Mouse (Mus musculus): ENCODE measurements around the gene 1700012B09Rik. TPM values are rescaled to one million over a fixed set of nuclear protein-coding genes. Genes with fewer than 3 reads are reported as not detected.
A peak's percentile ranks its signal among the peaks of the same experiment; 100 is the strongest.

Gene 1700012B09Rik
- total RNA-seq (2021) = not detected
- long read RNA-seq, experiment 1 = 0 reads
- long read RNA-seq, experiment 2 = 0 reads

DNA sequence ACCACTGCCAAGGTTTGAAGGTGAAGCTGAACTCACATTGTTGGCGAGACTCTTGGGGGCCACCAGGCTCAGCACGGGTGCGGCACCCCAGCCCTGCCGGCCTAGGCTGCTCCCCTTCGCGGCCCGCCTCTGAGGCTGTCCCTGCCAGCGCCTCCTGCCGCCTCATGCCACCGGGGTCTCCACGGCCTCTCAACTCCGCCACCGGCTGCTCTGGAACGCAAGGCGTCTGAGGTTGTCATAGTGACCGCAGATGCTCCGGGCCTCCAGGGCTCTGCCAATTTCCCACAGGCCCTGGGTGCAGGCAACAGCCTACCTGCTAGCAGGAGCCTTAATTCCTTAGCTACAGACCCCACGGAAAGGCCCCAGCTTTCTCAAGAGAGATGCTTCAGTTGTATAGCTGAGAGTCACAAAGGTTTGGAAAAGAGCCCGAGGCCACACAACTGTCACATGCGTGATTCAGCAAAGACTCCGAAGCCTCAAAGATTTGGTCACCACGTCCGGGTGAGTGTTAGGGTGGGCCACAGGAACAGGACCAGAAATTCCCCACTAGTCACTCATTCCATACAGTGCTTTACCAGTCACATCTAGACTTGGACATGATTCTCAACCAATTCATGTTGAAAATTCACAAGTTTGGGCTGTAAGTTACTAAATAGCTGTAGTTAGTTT, at the start of gene 1700012B09Rik:
Gene 1700012B09Rik (minus strand): TSS at position 228 of the 669 bp plus-strand sequence.
- peak in 1 of 2 experiments; percentile 17 for DNase-seq

DNA sequence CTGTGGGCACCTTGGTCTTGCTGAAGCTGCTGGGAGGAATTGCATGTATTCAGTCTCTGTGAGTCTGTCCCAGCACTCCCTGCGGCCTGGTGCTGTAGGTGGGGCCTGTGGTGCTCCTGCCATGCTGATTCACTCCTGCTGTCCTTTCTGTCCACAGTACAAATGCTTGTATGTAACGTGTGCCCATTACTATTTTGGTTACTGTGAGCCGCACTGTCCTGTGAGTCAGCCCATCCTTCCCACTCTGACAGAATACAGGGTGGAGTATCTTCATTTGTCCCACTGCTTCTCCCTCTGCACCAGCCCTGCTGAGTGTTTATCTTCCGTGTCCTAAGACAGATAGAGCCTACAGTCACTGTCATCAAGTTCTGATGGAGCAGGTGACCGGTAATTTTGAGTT, 39.3 kb upstream of the 1700012B09Rik start:
- DNase-seq = no peak

DNA sequence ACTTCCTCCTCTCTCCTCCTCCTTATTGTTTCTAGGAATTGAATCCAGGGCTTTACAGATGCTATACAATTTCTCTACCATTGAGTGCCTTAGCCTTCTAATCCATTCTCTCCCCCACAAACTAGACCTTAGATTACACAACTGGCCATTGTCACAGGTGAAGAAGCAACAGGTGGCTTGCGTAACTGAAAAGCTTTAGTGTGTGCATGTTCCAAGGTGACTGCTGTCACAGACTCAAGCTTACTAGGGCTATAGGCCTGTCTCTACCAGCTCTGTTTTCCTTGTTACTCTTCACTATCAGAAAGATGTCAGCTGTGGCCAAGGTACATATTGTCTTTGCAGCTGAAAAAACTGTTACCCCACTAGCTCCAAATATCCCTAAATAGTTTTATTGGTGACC, 36.0 kb upstream of the 1700012B09Rik start:
- DNase-seq = no peak

DNA sequence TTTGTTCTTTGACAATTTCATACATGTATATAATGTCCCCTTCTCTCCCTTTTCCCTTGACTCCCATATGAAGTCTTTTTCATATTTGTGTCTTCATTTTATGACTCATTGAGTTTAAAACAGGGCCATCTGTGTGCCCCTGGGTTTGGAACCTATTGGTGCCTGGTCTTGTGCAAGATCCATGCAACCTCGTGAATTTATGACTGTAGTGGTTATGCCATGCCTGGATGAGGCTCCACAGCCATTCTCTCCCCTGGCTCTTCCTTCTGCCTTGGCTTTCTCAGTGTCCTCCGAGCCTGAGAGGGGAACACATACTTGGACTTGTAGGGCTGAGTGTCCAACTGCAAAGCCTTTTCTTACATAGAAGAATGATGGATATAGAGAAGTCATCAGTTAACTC, 34.9 kb upstream of the 1700012B09Rik start:
- DNase-seq = peak in 1 of 2 experiments; percentile 35

DNA sequence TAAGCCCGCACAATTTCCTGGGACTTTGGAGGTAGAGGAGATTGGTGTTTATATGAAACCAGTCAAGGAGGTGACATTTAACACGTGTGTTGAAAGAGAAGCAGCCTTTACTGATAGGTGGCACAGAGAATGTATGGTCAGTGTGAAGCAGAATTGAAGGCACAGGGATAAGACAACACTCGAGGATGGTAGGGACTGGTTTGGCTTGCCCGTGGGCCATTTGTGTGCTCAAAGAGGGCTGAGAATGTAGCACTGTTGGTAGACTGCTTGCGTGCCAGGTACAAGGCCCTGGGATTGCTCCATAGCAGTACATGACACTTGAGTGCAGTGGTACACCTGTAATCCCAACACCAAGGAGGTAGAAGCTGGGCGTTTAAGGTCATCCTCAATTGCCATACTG, 16.5 kb upstream of the 1700012B09Rik start:
- DNase-seq = no peak

DNA sequence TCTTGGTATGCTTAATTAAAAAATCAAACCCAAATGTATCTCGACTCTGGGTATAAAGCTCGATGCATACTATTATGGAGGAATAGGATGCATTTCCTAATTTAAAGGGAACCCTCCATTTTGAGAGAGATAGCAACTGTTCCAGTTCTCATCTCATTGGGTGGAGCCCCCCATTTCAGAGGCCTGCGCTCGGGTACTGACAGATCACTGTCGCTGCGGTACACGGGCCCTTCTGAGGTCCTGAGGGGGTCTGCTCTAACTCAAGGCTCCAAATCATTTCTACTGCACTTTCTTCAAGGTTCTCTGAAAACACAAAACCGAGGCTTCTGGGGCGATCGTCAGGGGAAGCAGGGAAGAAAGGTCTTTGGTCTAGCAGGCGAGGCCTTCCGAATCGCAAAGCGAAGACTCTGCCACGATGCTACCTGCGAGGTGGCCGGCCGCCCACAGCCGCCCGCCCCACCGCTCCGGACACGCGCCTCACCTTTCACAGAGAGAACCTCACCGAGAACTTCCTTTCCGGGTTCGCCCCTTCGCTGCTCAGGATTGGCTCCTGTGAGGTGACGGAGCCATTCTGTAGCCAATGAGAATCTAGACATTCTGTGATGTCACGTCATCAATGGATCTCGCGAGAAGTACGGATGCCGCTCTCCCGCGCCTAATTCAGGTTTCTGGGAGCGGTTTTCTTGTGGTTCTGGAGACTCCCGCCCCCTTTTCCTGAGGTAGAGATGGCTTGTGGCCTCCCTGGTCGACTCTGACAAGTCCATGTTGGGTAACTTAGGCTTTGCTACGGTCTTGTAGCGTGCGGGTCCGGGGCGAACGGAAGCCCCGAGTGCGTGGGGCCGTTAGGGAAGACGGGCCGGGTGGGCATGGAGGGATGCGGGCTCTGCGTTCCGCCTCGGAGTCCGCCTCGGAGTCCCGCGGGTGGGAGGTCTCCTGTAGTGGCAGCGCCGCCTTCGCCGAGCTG, 13.5 kb upstream of the 1700012B09Rik start, which contains the start of the genes Mre11a and Ankrd49:
Gene Mre11a (plus strand): TSS at position 616 of the 964 bp plus-strand sequence.
Gene Ankrd49 (minus strand): TSS at position 818 of the 964 bp plus-strand sequence.
- peak; percentile 91 for DNase-seq

DNA sequence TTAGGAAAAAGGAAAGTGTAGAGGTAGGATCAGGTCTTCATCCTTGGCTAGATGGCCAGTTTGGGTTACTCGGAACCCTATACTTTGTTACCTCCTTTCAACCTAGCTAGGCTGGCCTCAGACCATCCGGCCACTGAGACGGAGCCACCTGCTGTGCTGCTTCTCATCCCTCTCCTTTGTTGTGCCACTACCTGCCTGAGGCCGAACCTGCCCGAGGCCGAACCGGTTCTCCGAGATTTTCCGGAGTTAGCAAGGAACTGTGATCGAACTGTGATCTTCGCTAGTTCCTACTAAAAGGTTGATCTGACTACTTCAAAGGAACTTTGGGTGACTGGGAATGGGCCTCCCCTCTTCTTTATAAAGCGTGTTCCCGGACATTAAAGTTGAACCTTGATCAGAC, 7.5 kb upstream of the 1700012B09Rik start:
- no peak for DNase-seq

DNA sequence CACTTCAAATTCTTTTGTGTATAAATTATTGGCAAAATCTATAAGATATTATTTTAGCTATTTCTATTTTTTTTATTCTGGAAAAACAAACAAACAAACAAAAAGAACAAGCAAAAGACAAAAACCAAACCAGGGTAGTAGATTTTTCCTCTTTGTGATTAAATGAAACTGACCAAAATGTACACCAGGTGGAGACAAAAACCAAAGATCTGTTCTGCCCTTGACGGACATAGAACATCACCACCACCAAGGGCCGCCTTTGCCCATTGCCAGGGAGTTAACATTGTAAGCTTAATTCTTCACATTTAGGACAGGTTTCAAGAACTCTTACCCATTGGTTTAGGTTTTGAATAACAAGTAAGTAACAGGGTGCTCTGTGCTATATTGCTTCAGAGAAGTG, 3.0 kb upstream of the 1700012B09Rik start:
- DNase-seq = no peak

DNA sequence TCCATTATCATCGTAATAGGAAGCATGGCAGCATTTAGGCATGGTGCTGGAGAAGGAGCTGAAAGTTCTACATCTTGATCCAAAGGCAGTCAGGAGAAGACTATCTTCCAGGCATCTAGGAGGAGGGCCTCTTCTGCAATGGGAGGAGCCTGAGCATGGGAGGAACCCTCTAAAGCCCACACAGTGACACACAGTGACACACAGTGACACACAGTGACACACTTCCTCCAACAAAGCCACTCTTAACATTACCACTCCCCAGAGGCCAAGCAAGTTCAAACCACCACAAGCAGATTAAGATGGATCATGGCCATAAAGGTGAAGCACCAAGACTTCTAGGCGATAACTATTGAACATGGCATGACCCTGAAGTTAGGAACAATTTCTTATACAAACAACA, 1.2 kb upstream of the 1700012B09Rik start:
- DNase-seq = no peak

DNA sequence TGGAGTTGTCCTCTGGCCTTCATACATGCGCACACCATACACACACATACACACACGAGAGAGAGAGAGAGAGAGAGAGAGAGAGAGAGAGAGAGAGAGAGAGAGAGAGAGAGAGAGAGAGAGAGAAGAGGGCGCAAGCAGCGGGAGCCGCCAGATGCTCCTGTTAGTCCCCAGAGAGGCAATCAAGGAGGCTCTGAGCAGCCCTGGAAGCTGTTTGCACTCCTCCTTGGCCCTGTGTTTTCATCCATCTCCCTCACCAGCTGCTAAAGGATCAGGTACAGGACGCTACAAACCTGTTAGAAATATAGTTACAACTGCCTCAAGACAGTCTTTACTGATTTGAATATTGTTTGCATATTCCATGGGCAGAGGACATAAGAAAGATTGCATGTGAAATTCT, 1.0 kb downstream of the 1700012B09Rik start:
- DNase-seq = no peak

DNA sequence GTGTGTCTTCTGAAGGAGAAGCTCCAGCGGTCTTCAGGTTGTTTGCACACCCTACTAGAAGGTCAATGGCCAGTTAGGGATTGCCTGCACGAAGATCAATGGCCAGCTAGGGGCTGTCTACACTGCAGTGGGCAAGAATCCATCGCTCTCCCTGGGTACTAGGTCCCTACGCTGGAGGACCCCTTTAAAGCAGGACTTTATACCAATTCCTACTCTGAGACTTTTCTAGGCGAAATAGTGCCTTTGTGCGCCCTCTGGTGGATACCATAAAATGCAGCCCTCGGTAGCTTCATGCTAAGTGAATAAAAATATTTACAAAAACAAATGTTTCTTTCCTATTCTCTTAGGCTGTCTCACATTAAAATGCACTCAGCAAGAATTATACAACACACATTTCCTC, 6.1 kb downstream of the 1700012B09Rik start:
- DNase-seq = peak; percentile 45 to 59

DNA sequence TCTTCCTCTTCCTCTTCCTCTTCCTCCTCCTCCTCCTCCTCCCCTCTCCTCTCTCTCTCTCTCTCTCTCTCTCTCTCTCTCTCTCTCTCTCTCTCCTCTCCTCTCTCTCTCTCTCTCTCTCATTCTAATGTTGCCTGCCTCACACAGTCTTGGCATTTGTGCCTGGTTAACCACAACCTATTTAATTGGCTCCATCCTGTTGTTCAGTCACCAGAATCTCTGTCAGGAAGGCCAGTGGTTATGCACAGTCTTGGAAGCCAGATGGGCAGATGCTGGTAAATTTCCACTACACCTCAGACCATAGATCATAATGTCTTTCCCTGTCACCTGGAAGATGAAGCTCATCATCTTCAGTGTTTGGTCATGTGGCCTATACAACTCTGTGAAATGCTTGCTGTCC, 11.6 kb downstream of the 1700012B09Rik start:
- DNase-seq = no peak

DNA sequence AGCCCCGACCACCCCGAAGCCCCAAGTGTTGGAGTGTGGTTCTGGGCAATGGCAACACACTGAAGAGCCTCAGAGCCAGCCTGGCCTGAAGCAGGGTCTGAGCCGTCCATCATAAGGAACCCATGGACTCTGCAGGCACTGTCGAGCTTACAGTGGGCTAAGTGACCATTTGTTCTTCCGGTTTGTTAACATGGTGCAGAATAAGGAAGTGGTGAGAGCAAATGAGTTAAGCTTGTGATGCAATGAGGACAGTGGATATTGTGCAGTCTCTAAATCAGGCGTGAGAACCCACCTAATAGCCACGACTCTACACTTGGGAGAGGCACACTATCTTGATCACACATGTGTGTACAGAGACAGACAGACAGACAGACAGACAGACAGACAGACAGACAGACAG, 12.2 kb downstream of the 1700012B09Rik start:
- no peak for DNase-seq

DNA sequence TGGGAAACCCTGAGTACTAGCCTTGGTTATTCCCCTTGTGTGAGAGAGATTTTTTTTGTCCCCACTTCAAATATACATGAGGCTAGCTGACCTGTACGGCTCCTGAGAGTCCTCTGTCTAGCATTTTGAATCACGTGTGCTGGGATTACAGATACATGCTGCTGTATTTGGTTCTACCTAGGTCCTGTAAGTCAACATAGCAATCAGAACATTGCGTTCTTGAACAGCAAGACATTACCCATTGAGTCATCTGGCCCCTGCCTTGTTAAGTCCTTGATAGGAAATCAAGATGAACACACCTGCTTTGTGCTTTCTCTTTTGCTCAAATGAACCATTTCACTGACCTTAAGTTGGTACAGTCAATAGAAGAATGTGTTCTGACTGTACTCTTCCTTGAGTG, 16.4 kb downstream of the 1700012B09Rik start:
- no peak for DNase-seq

DNA sequence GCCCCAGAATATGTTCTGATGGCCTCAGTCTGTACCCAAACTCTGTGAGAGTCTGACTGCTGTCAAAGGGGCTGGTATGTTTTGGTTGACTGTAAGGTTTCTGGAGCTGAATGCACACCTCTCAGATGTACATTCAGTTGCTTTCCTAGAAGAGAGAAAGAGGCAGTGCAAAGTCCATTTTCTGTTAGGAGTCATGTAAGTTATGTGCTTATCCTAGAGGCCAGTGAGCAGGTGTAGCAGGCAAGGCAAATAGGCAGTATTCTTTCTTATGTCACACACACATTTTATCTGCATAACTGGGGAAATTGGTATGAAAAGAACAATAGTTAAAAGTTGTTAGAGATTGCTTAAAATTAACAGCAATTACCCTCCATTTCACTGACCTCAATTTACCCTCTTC, 16.9 kb downstream of the 1700012B09Rik start:
- no peak for DNase-seq

DNA sequence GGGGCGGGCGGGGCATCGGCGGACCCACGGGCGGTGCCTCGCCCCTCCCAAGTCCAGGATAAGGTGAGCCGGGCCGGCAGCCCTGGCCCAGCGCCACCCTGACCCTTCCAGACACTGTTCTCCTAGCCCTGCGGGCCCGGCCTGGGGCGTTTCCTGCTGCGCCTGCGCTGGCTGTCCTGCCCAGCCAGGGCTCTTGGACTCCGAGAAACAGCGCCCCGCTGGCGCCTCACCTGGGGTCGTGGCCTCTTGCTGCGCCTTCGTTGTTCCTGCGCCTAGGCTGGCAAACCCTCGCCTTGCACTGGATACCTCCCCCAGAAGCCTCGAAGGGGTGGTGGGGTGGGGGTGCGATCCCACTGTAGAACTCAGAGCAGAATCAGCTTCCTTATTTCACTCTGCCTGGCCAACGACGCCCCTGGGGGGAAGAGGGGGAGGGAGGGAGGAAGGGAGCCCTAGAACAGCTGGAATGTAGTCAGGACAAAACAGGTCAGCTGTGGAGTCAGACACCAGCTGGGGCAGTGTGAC, 18.8 kb downstream of the 1700012B09Rik start, which contains the start of gene Fut4:
Gene Fut4 (minus strand): TSS at position 393 of the 522 bp plus-strand sequence.
- DNase-seq = peak; percentile 67 to 80

DNA sequence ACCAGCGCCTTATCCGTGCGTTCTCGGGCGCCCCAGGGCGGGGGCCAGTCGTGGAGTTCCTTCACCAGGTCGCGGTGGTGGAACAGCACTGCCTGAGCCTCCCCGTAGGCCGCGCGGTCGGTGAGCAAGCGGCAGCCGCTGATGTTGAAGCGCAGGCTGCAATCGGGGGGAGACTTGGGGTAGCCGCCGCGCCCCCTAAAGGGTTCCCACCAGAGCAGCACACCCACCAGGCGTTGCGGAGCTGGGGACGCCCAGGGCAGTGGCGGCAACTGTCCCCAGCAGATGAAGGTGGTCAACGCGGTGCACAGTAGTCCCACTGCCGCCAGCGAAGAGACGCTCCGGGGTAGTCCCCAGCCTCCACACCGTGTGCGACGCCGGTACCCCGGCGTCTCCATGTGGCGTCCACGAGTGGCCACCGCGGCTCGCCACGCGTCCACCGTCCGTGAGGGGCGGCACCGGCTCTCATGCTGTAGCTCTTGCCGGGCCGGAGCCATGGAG, 19.3 kb downstream of the 1700012B09Rik start:
- DNase-seq = peak; percentile 25 to 44

DNA sequence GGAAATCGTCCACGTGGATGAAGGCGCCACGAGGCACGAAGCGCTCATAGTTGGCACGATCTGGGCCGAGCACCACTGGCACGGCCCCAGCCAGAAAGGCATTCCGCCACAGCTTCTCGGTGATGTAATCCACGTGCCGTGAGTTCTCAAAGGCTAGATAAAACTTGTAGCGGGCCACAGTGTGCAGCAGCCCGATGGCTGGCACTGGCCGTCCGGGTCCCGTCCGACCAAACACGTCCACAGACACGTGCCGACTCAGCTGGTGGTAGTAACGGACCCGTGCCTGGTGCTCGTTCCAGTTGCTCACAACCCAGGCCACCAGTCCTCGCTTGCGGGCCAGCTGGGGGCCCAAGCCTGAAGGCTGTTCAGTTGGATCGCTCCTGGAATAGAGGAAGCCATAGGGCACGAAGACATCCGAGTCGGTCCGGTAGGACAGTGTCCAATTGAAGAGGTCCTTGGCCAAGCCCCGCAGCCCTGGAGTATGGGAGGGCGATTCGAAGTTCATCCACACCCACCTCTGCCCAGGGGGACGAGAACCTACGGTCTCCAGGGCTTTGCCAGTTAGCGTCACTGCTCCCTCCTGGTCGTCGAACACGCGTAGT, 19.8 kb downstream of the 1700012B09Rik start:
- DNase-seq = peak in 1 of 2 experiments; percentile 37

DNA sequence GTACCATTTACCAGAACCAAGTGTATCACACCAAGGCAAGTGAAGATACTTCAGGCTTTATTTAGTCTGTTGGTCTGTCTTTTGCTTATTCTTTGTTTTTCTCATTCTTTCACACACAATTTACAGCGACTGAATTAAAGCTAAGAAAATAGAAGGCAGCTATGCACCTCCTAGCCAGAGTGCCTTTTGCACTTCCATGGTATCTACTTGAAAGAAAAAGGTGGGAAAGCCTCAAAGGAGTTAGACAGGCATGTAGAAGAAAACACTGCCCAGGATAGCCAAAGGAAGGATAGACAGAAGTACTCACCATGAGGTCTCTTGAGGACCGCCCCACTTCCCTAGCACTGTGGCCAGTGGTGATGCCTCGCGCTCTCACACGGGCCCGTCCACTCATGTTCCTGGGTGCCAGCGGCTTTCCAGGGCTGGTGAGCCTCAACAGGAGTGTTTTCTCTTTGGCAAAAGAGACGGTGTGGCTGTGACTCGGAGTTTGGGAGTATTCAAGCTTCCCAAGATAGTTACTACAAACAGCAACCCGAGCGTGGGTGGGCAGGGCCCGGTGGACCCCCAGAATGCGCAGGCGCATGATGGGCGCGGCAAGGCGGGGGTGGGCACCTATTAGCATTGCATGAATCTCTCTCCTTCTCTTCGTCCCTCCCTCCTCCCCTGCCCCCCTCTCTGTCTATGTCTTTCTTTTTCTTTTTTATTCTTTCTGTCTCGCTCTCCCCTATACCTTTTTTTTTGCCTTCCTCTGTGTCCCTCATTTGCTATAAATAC, 30.5 kb downstream of the 1700012B09Rik start, which contains the start of gene Piwil4:
Gene Piwil4 (minus strand): TSS at position 583 of the 774 bp plus-strand sequence.
- DNase-seq = no peak

DNA sequence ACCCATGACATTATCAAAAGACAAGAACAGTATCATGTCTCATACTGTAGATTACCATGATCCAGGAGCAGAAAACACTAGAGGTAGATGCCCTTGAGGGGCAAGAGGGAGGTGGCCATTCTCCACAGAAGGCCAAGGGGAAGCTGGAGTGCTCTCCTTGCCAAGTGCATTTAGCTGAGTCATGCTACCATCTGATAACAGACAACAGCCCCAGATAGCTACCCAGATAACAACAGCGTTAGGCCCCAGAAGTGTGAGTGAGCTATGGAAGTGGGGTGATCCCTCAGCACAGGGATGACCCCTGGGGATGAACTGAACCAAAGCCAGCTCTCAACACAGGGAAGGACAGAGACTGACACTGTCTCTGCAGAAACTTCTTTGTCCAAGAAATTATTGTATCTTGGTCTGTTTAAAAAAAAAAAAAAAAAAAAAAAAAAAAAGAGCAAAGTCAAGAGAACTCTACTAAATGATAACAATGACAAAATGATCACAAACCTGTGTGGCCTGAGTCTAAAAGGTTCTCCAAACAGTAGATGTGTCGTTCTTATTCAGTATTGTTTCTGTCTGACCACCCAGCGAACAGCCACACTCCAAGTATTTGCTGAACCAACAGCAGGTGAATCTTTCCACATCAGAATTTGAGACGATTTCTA, 31.2 kb downstream of the 1700012B09Rik start:
- DNase-seq = peak; percentile 41
